Mouse (Mus musculus) olfactory bulb, adult 2 months (tissue): ENCODE data around the gene Nubpl. TPM values are rescaled to one million over a fixed set of nuclear protein-coding genes. Genes with fewer than 3 reads are reported as not detected.
"Not testable (repeated sequence)": the region's sequence is repeated elsewhere in the genome, so short reads cannot be mapped to it uniquely, and the experiment has no call there.

Experiments
- H3K27ac ChIP-seq: fragments of 200-500 bp; 2 replicates; pipeline ENCODE4 v1.5.1; 2012; ENCODE audit warnings: low read depth, low read length; ENCODE audit not compliant: insufficient read depth
- H3K4me1 ChIP-seq: fragments of 200-500 bp; 2 replicates; pipeline ENCODE4 v1.6.1; 2012; ENCODE audit warnings: low read length; ENCODE audit not compliant: control insufficient read depth, insufficient read depth
- H3K4me3 ChIP-seq: fragments of 200-500 bp; 2 replicates; pipeline ENCODE4 v1.5.1; 2012; ENCODE audit warnings: mild to moderate bottlenecking, low read depth, low read length, moderate library complexity; ENCODE audit not compliant: insufficient read depth
- CTCF ChIP-seq: fragments of 200-500 bp; IDR thresholded peaks from 2 replicates; pipeline ENCODE4 v1.5.1; 2012; ENCODE audit warnings: low read depth, mild to moderate bottlenecking, low read length, moderate library complexity; ENCODE audit not compliant: insufficient read depth
- POLR2A ChIP-seq: fragments of 200-500 bp; IDR thresholded peaks from 2 replicates; pipeline ENCODE4 v1.6.1; 2012; ENCODE audit warnings: mild to moderate bottlenecking, low read depth, low read length, moderate library complexity; ENCODE audit not compliant: insufficient read depth
- WGBS: fragments of 180-500 bp; shearing (Covaris S2); methylation state at CpG from one replicate; pipeline ENCODE4 v1.1.7; 2018; 5-methylcytosine and 5-hydroxymethylcytosine counted together
- polyA plus RNA-seq: library from polyadenylated mRNA; stranded (reverse); fragments of >200 nt; gene quantifications from 2 replicates; pipeline ENCODE4 v1.2.4, GENCODE M21; 2012; ENCODE audit warnings: low replicate concordance; ENCODE audit not compliant: missing spikeins, insufficient read depth, insufficient read length

Gene Nubpl
- polyA plus RNA-seq, 1 experiment = not detected

- Histone ChIP-seq H3K4me1 (no peaks in the 10 kb centered on the region), H3K4me3 (no peak overlapping the region), H3K27ac (no peak overlapping the region)
- TF ChIP-seq CTCF = no peak
- no peak for TF ChIP-seq POLR2A
These were observed 113.6 kb downstream of the Nubpl start for GRCm38 (mm10) chr12:52211144-52211543.

GRCm38 (mm10) chr12:52214837-52215236, 117.3 kb downstream of the Nubpl start:
- TF ChIP-seq POLR2A (no peak), CTCF (no peak)
- Histone ChIP-seq H3K4me1 (no peaks in the 10 kb centered on the region), H3K27ac (no peak overlapping the region), H3K4me3 (no peak overlapping the region)
- WGBS = 89% methylated on average over 2 of the region's 2 CpGs

GRCm38 (mm10) chr12:52224954-52225353, 127.4 kb downstream of the Nubpl start:
- TF ChIP-seq POLR2A (no peak), CTCF (no peak)
- WGBS = 90% methylated on average over 4 of the region's 4 CpGs
- Histone ChIP-seq H3K4me1 (no peaks in the 10 kb centered on the region), H3K4me3 (no peak overlapping the region), H3K27ac (no peak overlapping the region)

- Histone ChIP-seq H3K4me1 (no peaks in the 10 kb centered on the region), H3K27ac (no peak overlapping the region), H3K4me3 (no peak overlapping the region)
- TF ChIP-seq POLR2A (no peak), CTCF (no peak)
- 95% methylated on average over 3 of the region's 3 CpGs for WGBS
These were observed 131.2 kb downstream of the Nubpl start for GRCm38 (mm10) chr12:52228746-52229145.

- not testable (repeated sequence) for H3K4me1 ChIP-seq, H3K27ac ChIP-seq, H3K4me3 ChIP-seq
- WGBS = 90% methylated on average over 3 of the region's 3 CpGs
These were observed 134.4 kb downstream of the Nubpl start for GRCm38 (mm10) chr12:52231929-52232328.

- no peak for TF ChIP-seq CTCF
- TF ChIP-seq POLR2A = no peak
- Histone ChIP-seq H3K4me1 (peaks cover 4% of the 10 kb centered on the region; the same call in 1 of the 2 replicates), H3K27ac (no peak overlapping the region), H3K4me3 (no peak overlapping the region)
- 75% methylated on average over 2 of the region's 2 CpGs for WGBS
These were observed 145.2 kb downstream of the Nubpl start for GRCm38 (mm10) chr12:52242712-52243111.

- Histone ChIP-seq H3K27ac (no peak overlapping the region), H3K4me3 (no peak overlapping the region), H3K4me1 (peaks cover 4% of the 10 kb centered on the region; the same call in 1 of the 2 replicates)
- TF ChIP-seq POLR2A (no peak), CTCF (no peak)
- WGBS = 86% methylated on average over 9 of the region's 9 CpGs
These were observed 149.9 kb downstream of the Nubpl start for GRCm38 (mm10) chr12:52247438-52247837.

- Histone ChIP-seq H3K4me1 (peaks cover 4% of the 10 kb centered on the region; the same call in 1 of the 2 replicates), H3K27ac (no peak overlapping the region), H3K4me3 (no peak overlapping the region)
- 96% methylated on average over 2 of the region's 2 CpGs for WGBS
- TF ChIP-seq POLR2A (no peak), CTCF (no peak)
These were observed 151.0 kb downstream of the Nubpl start for GRCm38 (mm10) chr12:52248531-52248930.

- Histone ChIP-seq H3K4me1 (no peaks in the 10 kb centered on the region), H3K4me3 (no peak overlapping the region), H3K27ac (no peak overlapping the region)
- WGBS = 91% methylated on average over 5 of the region's 5 CpGs
- TF ChIP-seq CTCF (no peak), POLR2A (no peak)
These were observed 156.6 kb downstream of the Nubpl start for GRCm38 (mm10) chr12:52254089-52254488.

- Histone ChIP-seq H3K4me3 (no peak overlapping the region), H3K27ac (no peak overlapping the region), H3K4me1 (no peaks in the 10 kb centered on the region)
- 84% methylated on average over 2 of the region's 2 CpGs for WGBS
- no peak for TF ChIP-seq CTCF
- TF ChIP-seq POLR2A = no peak
These were observed 170.6 kb downstream of the Nubpl start for GRCm38 (mm10) chr12:52268131-52268530.
